Mouse (Mus musculus) midbrain, embryonic 12.5 days (tissue): Measurements from ENCODE around the gene H2-Oa. TPM values are rescaled to one million over a fixed set of nuclear protein-coding genes. Genes with fewer than 3 reads are reported as not detected.

Source experiments
- ATAC-seq: fragments of 200-750 bp; cut with Nextera tagmentation; 2 replicates; pipeline ENCODE4 v1.8.0; 2017; ENCODE audit warnings: low read depth, moderate TSS enrichment, moderate library complexity; ENCODE audit not compliant: low FRiP score
- H3K27ac ChIP-seq: fragments of 300-500 bp; sonication (generic); replicated peaks from 2 replicates; pipeline ENCODE4 v1.5.1; 2016; ENCODE audit warnings: mild to moderate bottlenecking
- H3K27me3 ChIP-seq: fragments of 300-500 bp; sonication (generic); 2 replicates; pipeline ENCODE4 v1.6.1; 2016; ENCODE audit warnings: mild to moderate bottlenecking
- H3K36me3 ChIP-seq: fragments of 300-500 bp; sonication (generic); 2 replicates; pipeline ENCODE4 v1.6.1; 2016
- H3K4me1 ChIP-seq: fragments of 300-500 bp; sonication (generic); 2 replicates; pipeline ENCODE4 v1.6.1; 2016
- H3K4me2 ChIP-seq: fragments of 300-500 bp; sonication (generic); replicated peaks from 2 replicates; pipeline ENCODE4 v1.6.1; 2016; ENCODE audit warnings: mild to moderate bottlenecking, moderate library complexity
- H3K4me3 ChIP-seq: fragments of 300-500 bp; sonication (generic); 2 replicates; pipeline ENCODE4 v1.5.1; 2016; ENCODE audit warnings: mild to moderate bottlenecking
- H3K9ac ChIP-seq: fragments of 300-500 bp; sonication (generic); replicated peaks from 2 replicates; pipeline ENCODE4 v1.6.1; 2016; ENCODE audit warnings: mild to moderate bottlenecking, moderate library complexity
- H3K9me3 ChIP-seq: fragments of 300-500 bp; sonication (generic); 2 replicates; pipeline ENCODE4 v1.6.1; 2016; ENCODE audit warnings: mild to moderate bottlenecking
- WGBS: fragments of 180-500 bp; shearing (Covaris S2); methylation state at CpG from one replicate; pipeline ENCODE4 v1.1.7; 2016; 5-methylcytosine and 5-hydroxymethylcytosine counted together
- polyA plus RNA-seq: library from polyadenylated mRNA; unstranded; fragments of >200 nt; fragmentation: Nextera tagmentation; extraction: Ambion mirVana; gene quantifications from 2 replicates; pipeline ENCODE4 v1.2.1, GENCODE M21; 2016

The H2-Oa gene
- polyA plus RNA-seq, result 0.17 and 0.56 TPM in 2 replicates

DNA sequence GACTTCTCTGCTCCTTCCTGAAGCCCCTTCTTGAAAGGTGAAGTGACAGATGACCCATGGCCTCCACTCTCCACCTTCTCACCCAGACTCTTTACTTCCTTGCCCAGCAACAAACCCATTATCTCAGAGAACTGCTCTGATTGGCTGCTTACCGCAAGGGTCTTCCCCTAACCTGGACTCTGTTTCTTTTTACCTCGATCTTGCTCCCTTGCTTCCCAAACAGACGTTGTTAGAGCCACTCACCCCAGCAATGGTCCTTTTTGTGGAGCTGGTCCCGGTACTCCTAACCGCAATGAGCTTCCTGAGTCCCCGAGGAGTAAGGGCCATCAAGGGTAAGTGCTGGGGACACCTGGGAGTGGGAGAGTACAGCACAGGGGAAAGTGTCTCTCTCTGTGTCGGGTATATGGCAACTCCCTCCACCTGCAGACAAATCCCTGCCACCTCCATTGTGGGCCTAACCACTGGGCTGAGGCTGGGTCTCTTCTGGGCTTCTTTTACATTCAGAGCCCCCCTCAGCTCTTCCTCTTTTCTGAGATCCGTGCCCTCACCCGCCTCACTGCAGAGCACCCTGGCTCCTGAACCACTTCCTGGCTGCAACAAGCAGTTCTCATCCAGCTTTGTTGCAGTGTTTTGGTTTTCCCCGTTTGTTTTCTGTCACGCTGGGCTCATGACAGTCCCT, at the start of gene H2-Oa:
H2-Oa (plus strand) TSS at position 144 of the 679 bp plus-strand sequence.
- no peaks in the 10 kb centered on the region for H3K27me3 ChIP-seq
- no peak within 1 kb of the TSS for H3K27ac ChIP-seq
- H3K4me3 ChIP-seq, result no peak within 1 kb of the TSS
- H3K4me1 ChIP-seq, result peaks cover 7% of the 10 kb centered on the region
- no peaks in the 10 kb centered on the region for H3K36me3 ChIP-seq
- no peak for ATAC-seq
- H3K9me3 ChIP-seq, result no peaks in the 10 kb centered on the region
- no peak within 1 kb of the TSS for H3K9ac ChIP-seq
- no peak within 1 kb of the TSS for H3K4me2 ChIP-seq
- WGBS, result 45% methylated on average over 11 of the region's 11 CpGs

DNA sequence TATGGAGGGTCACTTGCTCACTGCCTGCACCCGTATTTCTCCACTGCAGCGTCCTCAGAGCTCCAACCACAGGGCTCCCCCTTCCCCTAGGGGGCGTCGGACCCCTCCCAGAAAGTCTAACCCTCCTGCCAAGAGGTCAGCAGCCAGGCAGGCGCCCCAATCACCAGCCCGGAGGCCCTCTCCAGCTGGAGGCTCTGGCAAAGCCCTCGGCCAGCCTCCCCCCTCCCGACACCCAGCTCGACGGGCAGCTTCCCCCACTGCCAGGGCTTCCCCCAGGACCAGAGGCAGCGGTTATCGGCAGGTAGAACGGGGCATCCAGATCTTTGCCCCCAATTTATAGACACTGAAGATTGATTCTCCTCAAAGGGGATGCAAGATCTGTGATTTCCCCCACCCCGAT, 46.2 kb upstream of the H2-Oa start:
- Histone ChIP-seq H3K4me1 (peaks cover 1% of the 10 kb centered on the region), H3K9ac (no peak overlapping the region), H3K9me3 (no peaks in the 10 kb centered on the region), H3K36me3 (no peaks in the 10 kb centered on the region), H3K4me3 (no peak overlapping the region), H3K27ac (no peak overlapping the region), H3K27me3 (peaks cover 9% of the 10 kb centered on the region; the same call in 1 of the 2 replicates), H3K4me2 (no peak overlapping the region)
- ATAC-seq, result no peak
- WGBS, result 81% methylated on average over 14 of the region's 14 CpGs

DNA sequence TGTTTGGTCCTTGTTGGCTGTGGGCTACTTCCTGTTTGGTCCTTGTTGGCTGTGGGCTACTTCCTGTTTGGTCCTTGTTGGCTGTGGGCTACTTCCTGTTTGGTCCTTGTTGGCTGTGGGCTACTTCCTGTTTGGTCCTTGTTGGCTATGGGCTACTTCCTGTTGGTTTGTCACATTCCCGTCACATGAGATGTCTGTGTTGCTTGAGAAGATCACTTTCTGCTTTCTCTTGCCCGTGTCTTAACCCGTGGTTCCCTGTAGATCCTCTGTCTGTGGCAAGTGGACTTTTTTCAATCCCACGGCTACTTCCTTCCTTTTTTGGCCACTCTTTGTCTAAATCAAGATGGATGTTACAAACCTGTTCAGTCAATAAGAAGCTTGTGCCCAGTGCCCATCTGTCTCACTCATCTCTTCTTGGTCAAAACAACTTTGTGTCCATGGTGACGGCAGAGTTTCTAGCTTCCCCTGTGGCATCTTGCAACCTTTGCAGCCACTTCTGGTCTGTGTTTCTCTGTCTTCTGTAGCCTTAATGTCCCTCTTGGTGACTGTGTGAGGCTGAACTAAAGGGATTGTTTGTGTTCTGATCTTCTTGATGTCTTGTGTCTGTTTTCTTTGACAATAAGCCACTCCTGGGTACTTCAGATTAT, 44.6 kb upstream of the H2-Oa start:
- no peak overlapping the region for H3K9ac ChIP-seq
- WGBS, result 97% methylated on average over 5 of the region's 5 CpGs
- H3K36me3 ChIP-seq, result no peaks in the 10 kb centered on the region
- no peaks in the 10 kb centered on the region for H3K9me3 ChIP-seq
- H3K4me3 ChIP-seq, result no peak overlapping the region
- no peak overlapping the region for H3K27ac ChIP-seq
- no peak for ATAC-seq
- H3K4me1 ChIP-seq, result no peaks in the 10 kb centered on the region
- no peak overlapping the region for H3K4me2 ChIP-seq
- no peaks in the 10 kb centered on the region for H3K27me3 ChIP-seq

DNA sequence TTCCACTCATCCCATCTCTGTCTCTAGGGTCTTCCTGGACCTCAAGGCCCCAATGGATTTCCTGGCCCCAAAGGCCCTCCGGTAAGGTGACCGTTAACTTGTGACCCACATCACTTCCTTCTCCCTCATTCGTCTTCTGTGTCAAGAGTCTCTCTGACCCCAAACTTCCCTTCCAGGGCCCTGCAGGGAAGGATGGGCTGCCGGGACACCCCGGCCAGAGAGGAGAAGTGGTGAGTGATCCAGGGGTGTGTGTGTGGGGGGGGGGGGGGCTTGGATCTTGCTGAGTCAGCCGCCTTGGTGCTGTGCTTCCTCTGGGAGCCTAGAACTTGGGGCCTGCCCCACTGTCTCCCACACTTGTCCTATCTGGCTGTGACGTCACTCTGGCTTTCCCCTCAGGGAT, 34.9 kb upstream of the H2-Oa start:
- no peak overlapping the region for H3K27ac ChIP-seq
- H3K4me1 ChIP-seq, result no peaks in the 10 kb centered on the region
- 88% methylated on average over 7 of the region's 7 CpGs for WGBS
- no peak overlapping the region for H3K9ac ChIP-seq
- peaks cover 23% of the 10 kb centered on the region; the same call in 1 of the 2 replicates for H3K36me3 ChIP-seq
- ATAC-seq, result no peak
- H3K4me3 ChIP-seq, result no peak overlapping the region
- no peaks in the 10 kb centered on the region for H3K27me3 ChIP-seq
- H3K9me3 ChIP-seq, result no peaks in the 10 kb centered on the region
- H3K4me2 ChIP-seq, result no peak overlapping the region

DNA sequence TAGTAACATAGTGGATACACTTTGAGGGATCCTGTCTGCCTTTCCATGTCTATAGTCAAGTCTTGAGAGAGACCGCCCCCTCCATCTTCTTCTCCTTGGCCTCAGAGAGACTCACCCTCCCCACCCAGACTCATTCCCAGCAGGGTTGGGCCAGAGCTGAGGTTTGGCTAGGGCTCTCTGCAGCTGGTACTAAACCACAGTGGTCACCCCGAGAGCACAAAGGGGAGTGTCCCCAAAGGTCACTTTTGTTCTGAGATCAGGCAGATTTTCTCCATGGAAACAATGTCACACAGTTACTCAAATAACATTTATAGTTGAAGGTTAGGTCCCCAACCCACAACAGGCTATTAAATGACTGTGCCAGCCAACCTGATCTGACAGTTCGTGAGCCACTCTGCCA, 23.3 kb upstream of the H2-Oa start:
- no peak for ATAC-seq
- WGBS, result 49% methylated on average over 3 of the region's 3 CpGs

DNA sequence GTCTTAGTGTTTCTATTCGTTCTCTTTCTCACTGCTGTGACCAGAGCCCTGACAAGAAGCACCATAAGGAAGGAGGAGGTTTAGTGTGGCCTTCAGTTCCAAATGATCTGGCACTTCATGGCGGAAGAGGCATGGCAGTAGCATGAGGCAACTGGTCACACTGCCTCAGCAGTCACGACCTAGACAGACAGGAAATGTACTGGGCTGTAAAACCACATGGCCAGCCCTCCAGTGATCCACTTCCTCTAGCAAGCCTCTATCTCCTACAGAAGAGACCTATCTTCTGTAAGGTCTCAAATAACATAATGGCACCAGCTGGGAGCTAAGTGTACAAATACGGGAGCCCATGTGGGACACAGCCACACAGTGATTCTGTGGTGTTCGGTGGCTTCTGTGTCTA, 20.0 kb upstream of the H2-Oa start:
- Histone ChIP-seq H3K4me1 (peaks cover 4% of the 10 kb centered on the region), H3K36me3 (no peaks in the 10 kb centered on the region), H3K9me3 (no peaks in the 10 kb centered on the region), H3K27ac (no peak overlapping the region), H3K9ac (no peak overlapping the region), H3K4me2 (no peak overlapping the region), H3K27me3 (peaks cover 16% of the 10 kb centered on the region), H3K4me3 (no peak overlapping the region)
- no peak for ATAC-seq
- 90% methylated on average over 5 of the region's 5 CpGs for whole genome bisulfite sequencing

More for the DNA sequence above, 23.3 kb upstream of the H2-Oa start:
- Histone ChIP-seq H3K36me3 (0 out of 2 replicates have a peak, but pooled peaks cover 5% of the 10 kb centered on the region), H3K27me3 (no peaks in the 10 kb centered on the region), H3K4me1 (no peaks in the 10 kb centered on the region), H3K9me3 (no peaks in the 10 kb centered on the region), H3K4me3 (no peak overlapping the region), H3K27ac (no peak overlapping the region), H3K4me2 (no peak overlapping the region), H3K9ac (no peak overlapping the region)

DNA sequence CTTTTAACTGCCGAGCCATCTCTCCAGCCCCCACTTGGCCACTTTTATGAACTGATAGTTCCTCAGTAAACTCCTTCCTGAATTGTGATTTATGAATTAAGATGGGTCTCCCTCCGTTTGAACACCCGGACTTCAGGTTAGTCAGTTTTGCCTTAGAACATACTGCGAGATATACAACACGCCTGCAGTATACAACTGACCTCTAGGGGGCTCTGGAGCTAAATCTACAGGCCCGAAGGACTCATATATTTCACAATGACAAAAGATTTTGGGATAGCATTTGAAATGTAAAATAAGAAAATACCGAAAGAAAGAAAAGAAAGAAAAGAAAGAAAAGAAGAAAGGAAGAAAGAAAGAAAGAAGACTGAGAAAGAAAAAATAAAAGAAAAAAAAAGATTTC, 16.9 kb upstream of the H2-Oa start:
- no peaks in the 10 kb centered on the region for H3K9me3 ChIP-seq
- H3K4me1 ChIP-seq, result peaks cover 4% of the 10 kb centered on the region
- peaks cover 23% of the 10 kb centered on the region for H3K27me3 ChIP-seq
- no peak overlapping the region for H3K27ac ChIP-seq
- H3K9ac ChIP-seq, result no peak overlapping the region
- H3K4me3 ChIP-seq, result no peak overlapping the region
- H3K4me2 ChIP-seq, result no peak overlapping the region
- no peak for ATAC-seq
- WGBS, result 47% methylated on average over 7 of the region's 7 CpGs
- H3K36me3 ChIP-seq, result no peaks in the 10 kb centered on the region

DNA sequence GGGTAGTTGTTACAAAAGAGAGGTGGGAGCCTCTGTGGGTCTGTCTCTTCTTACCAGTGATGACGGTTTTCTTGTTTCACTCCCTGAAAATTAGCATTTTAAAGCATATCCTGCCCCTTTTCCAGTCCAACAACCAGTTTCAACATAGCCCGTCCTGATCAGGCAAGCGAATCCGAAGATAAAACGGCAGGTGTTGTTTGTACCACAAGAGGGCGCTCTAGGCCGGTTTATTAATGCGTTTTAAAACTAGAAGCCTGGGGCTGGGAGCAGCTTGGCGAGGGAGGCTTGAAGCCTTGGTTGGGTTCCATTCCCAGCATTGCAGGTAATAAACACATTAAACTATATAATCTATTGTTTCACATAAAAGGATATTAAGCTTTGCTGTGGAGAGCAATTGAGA, 14.6 kb upstream of the H2-Oa start:
- H3K27me3 ChIP-seq, result peaks cover 23% of the 10 kb centered on the region
- H3K4me3 ChIP-seq, result no peak overlapping the region
- H3K4me2 ChIP-seq, result no peak overlapping the region
- no peak overlapping the region for H3K9ac ChIP-seq
- no peak overlapping the region for H3K27ac ChIP-seq
- ATAC-seq, result no peak
- peaks cover 4% of the 10 kb centered on the region for H3K4me1 ChIP-seq
- H3K36me3 ChIP-seq, result no peaks in the 10 kb centered on the region
- WGBS, result 2% methylated on average over 9 of the region's 9 CpGs
- H3K9me3 ChIP-seq, result no peaks in the 10 kb centered on the region

DNA sequence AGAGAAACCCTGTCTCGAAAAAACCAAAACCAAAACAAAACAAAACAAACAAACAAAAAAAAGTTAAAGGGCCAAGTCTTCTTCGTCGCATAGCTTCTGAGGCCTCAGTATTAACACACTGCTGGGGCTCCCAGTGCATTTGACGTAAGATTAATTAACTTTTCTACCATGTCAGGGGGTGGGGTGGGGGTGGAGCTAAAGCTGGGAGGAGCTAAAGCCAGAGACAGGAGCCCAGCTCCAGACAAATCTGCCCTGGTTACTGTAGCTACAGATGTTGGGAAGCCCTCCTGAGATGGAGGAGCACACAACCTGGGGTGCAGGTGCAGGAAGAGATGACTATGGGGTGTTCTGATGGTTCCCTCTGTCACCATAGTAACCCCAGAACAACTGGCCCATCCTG, 14.0 kb upstream of the H2-Oa start:
- Histone ChIP-seq H3K9me3 (no peaks in the 10 kb centered on the region), H3K4me3 (no peak overlapping the region), H3K27ac (no peak overlapping the region), H3K9ac (no peak overlapping the region), H3K4me1 (peaks cover 9% of the 10 kb centered on the region), H3K27me3 (peaks cover 23% of the 10 kb centered on the region), H3K4me2 (no peak overlapping the region), H3K36me3 (no peaks in the 10 kb centered on the region)
- no peak for ATAC-seq
- WGBS, result 61% methylated on average over 4 of the region's 4 CpGs

DNA sequence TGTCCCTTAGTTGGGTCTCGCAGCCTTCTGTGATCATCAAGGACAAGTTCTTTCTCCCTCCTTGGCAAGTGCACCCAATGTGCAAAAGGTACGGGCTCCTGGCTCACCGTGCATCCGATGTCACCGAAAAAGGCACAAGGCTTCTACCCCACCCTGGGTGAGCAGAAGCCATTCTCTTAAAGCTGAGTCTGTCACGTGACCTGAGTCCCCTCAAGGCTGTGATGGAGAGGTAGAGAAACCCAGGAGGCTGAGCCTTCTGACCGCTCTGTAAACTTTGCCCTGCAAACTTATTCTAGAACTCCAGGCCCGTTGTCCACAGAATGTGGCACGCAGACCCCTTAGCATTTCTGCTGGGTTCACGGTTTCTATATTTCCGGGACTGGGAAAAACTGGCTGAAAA, 13.1 kb upstream of the H2-Oa start:
- Histone ChIP-seq H3K4me1 (peaks cover 11% of the 10 kb centered on the region), H3K4me3 (no peak overlapping the region), H3K4me2 (no peak overlapping the region), H3K27ac (no peak overlapping the region), H3K27me3 (peaks cover 23% of the 10 kb centered on the region), H3K9me3 (no peaks in the 10 kb centered on the region), H3K36me3 (no peaks in the 10 kb centered on the region), H3K9ac (no peak overlapping the region)
- 89% methylated on average over 11 of the region's 11 CpGs for WGBS
- no peak for ATAC-seq

DNA sequence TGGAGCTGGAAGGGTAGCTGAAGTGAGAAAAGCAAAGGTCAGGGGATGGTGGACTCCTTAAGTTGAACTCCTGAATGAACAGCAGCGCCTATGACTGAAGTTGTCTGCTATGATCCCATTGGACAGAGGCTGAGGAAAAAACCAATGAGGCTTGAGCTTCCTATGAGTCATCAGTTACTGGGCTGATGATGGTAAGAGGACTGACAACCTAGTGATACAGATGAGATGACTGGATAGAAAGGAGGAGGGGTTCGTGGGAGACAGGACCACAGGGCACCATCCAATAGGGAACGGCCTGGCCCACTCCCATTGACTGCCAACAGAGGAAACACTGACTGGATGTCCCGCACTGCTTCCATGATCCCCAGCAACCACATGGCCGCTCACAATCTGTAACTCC, 12.5 kb upstream of the H2-Oa start:
- no peak overlapping the region for H3K4me2 ChIP-seq
- no peaks in the 10 kb centered on the region for H3K9me3 ChIP-seq
- ATAC-seq, result peak; percentile 79
- WGBS, result 13% methylated on average over 5 of the region's 5 CpGs
- H3K36me3 ChIP-seq, result no peaks in the 10 kb centered on the region
- H3K27me3 ChIP-seq, result peaks cover 23% of the 10 kb centered on the region
- no peak overlapping the region for H3K9ac ChIP-seq
- H3K27ac ChIP-seq, result no peak overlapping the region
- H3K4me1 ChIP-seq, result peaks cover 11% of the 10 kb centered on the region
- H3K4me3 ChIP-seq, result no peak overlapping the region

DNA sequence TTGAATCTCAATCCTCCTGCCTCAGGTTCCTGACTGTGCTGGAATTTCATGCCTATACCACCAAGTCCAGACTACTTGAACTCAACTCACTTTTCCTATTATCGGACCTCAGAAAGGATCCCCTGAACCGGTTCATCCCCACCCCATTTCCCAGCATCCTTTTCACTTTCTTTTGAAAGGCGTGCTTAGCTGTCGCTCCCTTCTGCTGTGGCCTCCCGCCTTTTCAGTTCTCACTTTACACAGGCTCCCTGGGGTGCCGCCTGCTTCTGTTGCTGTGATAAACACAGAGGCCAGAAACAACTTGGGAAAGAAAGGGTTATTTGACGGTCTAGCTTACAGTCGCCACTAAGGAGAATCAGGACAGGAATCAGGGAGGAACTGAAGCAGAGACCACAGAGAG, 9.0 kb upstream of the H2-Oa start:
- H3K36me3 ChIP-seq, result no peaks in the 10 kb centered on the region
- 4% methylated on average over 8 of the region's 8 CpGs for WGBS
- H3K4me3 ChIP-seq, result no peak overlapping the region
- peaks cover 6% of the 10 kb centered on the region for H3K4me1 ChIP-seq
- H3K27ac ChIP-seq, result no peak overlapping the region
- peak overlapping the region; percentile 15; the same call in 1 of the 2 replicates for H3K4me2 ChIP-seq
- H3K27me3 ChIP-seq, result peaks cover 7% of the 10 kb centered on the region
- H3K9me3 ChIP-seq, result no peaks in the 10 kb centered on the region
- no peak for ATAC-seq
- no peak overlapping the region for H3K9ac ChIP-seq
